Mouse (Mus musculus): ENCODE measurements around the gene Synj1. TPM values are rescaled to one million over a fixed set of nuclear protein-coding genes. Genes with fewer than 3 reads are reported as not detected.

Synj1 gene
- total RNA-seq, 1 experiment from 2014 or later = 36.9 TPM

- DNase-seq = peak; percentile 61
Observed at GRCm38 (mm10) chr16:91010581-91011020, 507 bp downstream of the Synj1 start.

GRCm38 (mm10) chr16:91009942-91010529, 1.1 kb downstream of the Synj1 start:
- peak; percentile 9 for DNase-seq

GRCm38 (mm10) chr16:91004915-91005538, 6.1 kb downstream of the Synj1 start:
- DNase-seq = no peak

GRCm38 (mm10) chr16:91001098-91001497, 10.0 kb downstream of the Synj1 start:
- no peak for DNase-seq

- no peak for DNase-seq
Observed at GRCm38 (mm10) chr16:90999827-91000226, 11.3 kb downstream of the Synj1 start.

- no peak for DNase-seq
Observed at GRCm38 (mm10) chr16:90997822-90998221, 13.3 kb downstream of the Synj1 start.

GRCm38 (mm10) chr16:90996327-90997243, 14.5 kb downstream of the Synj1 start:
- no peak for DNase-seq

- DNase-seq = no peak
Observed at GRCm38 (mm10) chr16:90995498-90995897, 15.6 kb downstream of the Synj1 start.

- peak; percentile 19 for DNase-seq
Observed at GRCm38 (mm10) chr16:90995023-90995422, 16.1 kb downstream of the Synj1 start.

- no peak for DNase-seq
Observed at GRCm38 (mm10) chr16:90989162-90989561, 21.9 kb downstream of the Synj1 start.

- DNase-seq = no peak
Observed at GRCm38 (mm10) chr16:90988665-90989064, 22.4 kb downstream of the Synj1 start.

GRCm38 (mm10) chr16:90988039-90988438, 23.1 kb downstream of the Synj1 start:
- no peak for DNase-seq

GRCm38 (mm10) chr16:90971004-90971403, 40.1 kb downstream of the Synj1 start:
- no peak for DNase-seq

- DNase-seq = no peak
Observed at GRCm38 (mm10) chr16:90966241-90966640, 44.9 kb downstream of the Synj1 start.

- DNase-seq = no peak
Observed at GRCm38 (mm10) chr16:90964302-90964701, 46.8 kb downstream of the Synj1 start.

GRCm38 (mm10) chr16:90963866-90964265, 47.2 kb downstream of the Synj1 start:
- DNase-seq = no peak

- no peak for DNase-seq
Observed at GRCm38 (mm10) chr16:90963231-90963630, 47.9 kb downstream of the Synj1 start.

- no peak for DNase-seq
Observed at GRCm38 (mm10) chr16:90958301-90959085, 52.6 kb downstream of the Synj1 start.

- no peak for DNase-seq
Observed at GRCm38 (mm10) chr16:90955494-90955893, 55.6 kb downstream of the Synj1 start.

- DNase-seq = no peak
Observed at GRCm38 (mm10) chr16:90953770-90954169, 57.3 kb downstream of the Synj1 start.

- no peak for DNase-seq
Observed at GRCm38 (mm10) chr16:90953147-90953546, 58.0 kb downstream of the Synj1 start.

GRCm38 (mm10) chr16:90950354-90950963, 60.6 kb downstream of the Synj1 start:
- DNase-seq = no peak

Data from adrenal gland, postnatal 14 days (tissue).